Mouse (Mus musculus): ENCODE data around the gene Capn7.

DNA sequence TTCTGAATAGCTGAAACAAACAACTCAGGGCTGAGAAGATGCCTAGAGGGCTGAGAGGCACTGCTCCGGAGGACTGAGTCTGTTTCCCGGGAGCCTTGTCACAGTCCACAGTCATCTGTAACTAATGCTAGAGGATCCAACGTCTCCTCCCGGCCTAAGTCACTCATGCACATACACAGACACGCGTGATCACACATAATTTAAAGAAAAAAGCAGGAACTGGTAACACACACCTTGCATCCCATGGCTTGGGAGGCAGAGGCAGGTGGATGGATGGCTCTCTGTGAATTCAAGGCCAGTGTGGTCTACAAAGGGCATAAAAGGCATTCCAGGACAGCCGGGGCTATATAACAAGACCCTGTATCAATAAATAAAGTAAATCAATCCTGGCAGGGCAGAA lies 84.5 kb downstream of the Capn7 start:
- TF ChIP-seq CTCF (conservative IDR thresholded peaks at IDR 0.05; ENCODE audit: low read length) (no peak), POU5F1 (IDR thresholded peaks at IDR 0.05; ENCODE audit: borderline replicate concordance, low read length) (no peak), NANOG (IDR thresholded peaks at IDR 0.05; ENCODE audit: borderline replicate concordance, low read length) (no peak)

Data from E14TG2a.4 (cell line).